Mouse (Mus musculus) lung, embryonic 15.5 days (tissue): ENCODE measurements around the gene Fbxl7. TPM values are rescaled to one million over a fixed set of nuclear protein-coding genes. Genes with fewer than 3 reads are reported as not detected.

Experiments
- ATAC-seq: fragments of 200-750 bp; cut with Nextera tagmentation; 2 replicates; pipeline ENCODE4 v1.8.0; 2017; ENCODE audit warnings: moderate number of reproducible peaks, borderline replicate concordance; ENCODE audit not compliant: low FRiP score, low TSS enrichment; ENCODE audit errors: extremely low read depth
- H3K27ac ChIP-seq: fragments of 300-500 bp; sonication (generic); 2 replicates; pipeline ENCODE4 v1.5.1; 2015; ENCODE audit warnings: moderate library complexity, mild to moderate bottlenecking, inconsistent platforms
- H3K27me3 ChIP-seq: fragments of 300-500 bp; sonication (generic); 2 replicates; pipeline ENCODE4 v1.6.1; 2015; ENCODE audit warnings: inconsistent platforms
- H3K36me3 ChIP-seq: fragments of 300-500 bp; sonication (generic); 2 replicates; pipeline ENCODE4 v1.6.1; 2015; ENCODE audit warnings: inconsistent platforms
- H3K4me1 ChIP-seq: fragments of 300-500 bp; sonication (generic); 2 replicates; pipeline ENCODE4 v1.6.1; 2015; ENCODE audit warnings: inconsistent platforms
- H3K4me2 ChIP-seq: fragments of 300-500 bp; sonication (generic); 2 replicates; pipeline ENCODE4 v1.6.1; 2015; ENCODE audit warnings: inconsistent platforms, mild to moderate bottlenecking, moderate library complexity
- H3K4me3 ChIP-seq: fragments of 300-500 bp; sonication (generic); 2 replicates; pipeline ENCODE4 v1.5.1; 2015; ENCODE audit warnings: mild to moderate bottlenecking, inconsistent platforms
- H3K9ac ChIP-seq: fragments of 300-500 bp; sonication (generic); 2 replicates; pipeline ENCODE4 v1.6.1; 2015; ENCODE audit warnings: inconsistent platforms
- H3K9me3 ChIP-seq: fragments of 300-500 bp; sonication (generic); 2 replicates; pipeline ENCODE4 v1.6.1; 2016; ENCODE audit warnings: inconsistent platforms
- WGBS: fragments of 180-500 bp; shearing (Covaris S2); methylation state at CpG from one replicate; pipeline ENCODE4 v1.1.7; 2015; 5-methylcytosine and 5-hydroxymethylcytosine counted together
- polyA plus RNA-seq: library from polyadenylated mRNA; unstranded; fragments of >200 nt; fragmentation: Nextera tagmentation; extraction: Ambion mirVana; gene quantifications from 2 replicates; pipeline ENCODE4 v1.2.1, GENCODE M21; 2015

Fbxl7 gene
- polyA plus RNA-seq, 1 experiment from 2014 or later = 15.6 TPM

DNA sequence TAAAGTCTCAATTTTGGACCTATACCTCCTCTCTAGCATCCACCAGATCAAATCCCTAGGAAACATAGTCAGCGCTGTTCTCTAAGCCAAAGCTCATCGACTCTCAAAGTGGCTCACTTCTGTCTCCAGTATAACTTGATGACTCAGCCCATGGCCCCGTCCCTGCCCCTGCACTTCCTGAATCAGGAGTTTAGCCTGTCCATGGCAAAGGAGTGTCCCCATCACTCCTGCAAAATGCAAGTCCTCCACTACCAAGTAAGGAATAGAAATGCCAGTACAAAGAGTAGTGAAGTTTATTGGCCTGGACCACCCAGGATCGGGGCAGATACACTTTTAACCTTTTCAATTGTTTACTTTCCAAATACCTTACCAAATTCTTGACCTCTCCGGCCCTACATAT is 91.3 kb downstream of the Fbxl7 start:
- no peak overlapping the region for H3K27ac ChIP-seq
- 29% methylated on average over 5 of the region's 5 CpGs for WGBS
- H3K36me3 ChIP-seq = no peaks in the 10 kb centered on the region
- H3K4me3 ChIP-seq = no peak overlapping the region
- H3K4me1 ChIP-seq = peaks cover 9% of the 10 kb centered on the region; the same call in 1 of the 2 replicates
- H3K9me3 ChIP-seq = no peaks in the 10 kb centered on the region
- no peak for ATAC-seq
- no peak overlapping the region for H3K9ac ChIP-seq
- H3K4me2 ChIP-seq = no peak overlapping the region
- no peaks in the 10 kb centered on the region for H3K27me3 ChIP-seq

DNA sequence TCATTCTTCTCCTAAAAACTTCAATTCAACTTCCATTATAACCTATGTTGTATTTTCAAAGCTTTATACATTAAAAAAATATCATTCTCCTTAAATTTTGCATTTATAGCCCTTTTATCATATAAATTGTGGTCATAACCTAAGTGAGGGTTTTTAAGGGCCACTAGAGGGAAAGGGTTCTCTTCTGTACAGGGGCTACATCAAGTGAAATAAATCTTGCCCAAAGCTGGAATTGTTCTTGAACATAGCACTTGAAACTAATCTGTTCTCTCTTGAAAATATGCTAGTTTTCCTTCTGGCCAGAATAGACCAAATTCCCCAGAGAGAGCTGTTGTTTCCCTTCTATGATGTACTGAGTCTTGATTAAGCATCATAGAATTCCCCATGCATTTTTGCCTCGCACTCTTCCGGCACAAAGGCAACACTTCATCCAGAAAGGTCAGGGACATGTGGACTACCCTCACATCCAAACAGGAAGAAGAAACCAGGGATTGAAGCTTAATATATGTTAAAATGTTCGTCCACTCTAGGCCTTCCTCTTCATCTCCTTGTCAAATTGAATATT is 95.8 kb downstream of the Fbxl7 start:
- H3K4me2 ChIP-seq = no peak overlapping the region
- no peak overlapping the region for H3K4me3 ChIP-seq
- no peaks in the 10 kb centered on the region for H3K36me3 ChIP-seq
- no peaks in the 10 kb centered on the region for H3K9me3 ChIP-seq
- ATAC-seq = no peak
- peaks cover 9% of the 10 kb centered on the region; the same call in 1 of the 2 replicates for H3K4me1 ChIP-seq
- no peak overlapping the region for H3K27ac ChIP-seq
- no peaks in the 10 kb centered on the region for H3K27me3 ChIP-seq
- H3K9ac ChIP-seq = no peak overlapping the region
- 59% methylated on average over 3 of the region's 3 CpGs for WGBS

DNA sequence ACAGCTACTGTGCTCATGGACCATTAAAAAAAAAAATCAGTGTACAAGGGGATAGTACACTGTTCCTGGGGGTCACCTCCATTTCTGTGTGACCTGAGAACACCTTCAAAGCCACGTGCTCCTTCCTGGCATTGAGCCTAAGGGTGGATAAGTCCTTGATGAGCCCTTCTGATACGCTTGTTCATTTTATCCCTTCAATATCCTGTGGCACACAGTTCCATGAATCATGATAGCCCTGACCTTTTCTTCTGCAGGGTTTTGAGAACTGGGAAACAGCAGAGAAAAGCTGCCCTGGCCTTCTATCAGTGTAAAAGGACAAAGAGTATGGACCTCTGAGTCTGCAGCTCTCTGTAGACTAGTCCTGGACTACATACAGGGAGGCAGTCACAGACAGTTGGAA is 99.4 kb downstream of the Fbxl7 start:
- 57% methylated on average over 2 of the region's 2 CpGs for WGBS
- ATAC-seq = no peak
- no peaks in the 10 kb centered on the region for H3K27me3 ChIP-seq
- no peaks in the 10 kb centered on the region for H3K36me3 ChIP-seq
- no peak overlapping the region for H3K27ac ChIP-seq
- H3K9ac ChIP-seq = no peak overlapping the region
- H3K4me2 ChIP-seq = no peak overlapping the region
- no peaks in the 10 kb centered on the region for H3K9me3 ChIP-seq
- no peaks in the 10 kb centered on the region for H3K4me1 ChIP-seq
- no peak overlapping the region for H3K4me3 ChIP-seq

DNA sequence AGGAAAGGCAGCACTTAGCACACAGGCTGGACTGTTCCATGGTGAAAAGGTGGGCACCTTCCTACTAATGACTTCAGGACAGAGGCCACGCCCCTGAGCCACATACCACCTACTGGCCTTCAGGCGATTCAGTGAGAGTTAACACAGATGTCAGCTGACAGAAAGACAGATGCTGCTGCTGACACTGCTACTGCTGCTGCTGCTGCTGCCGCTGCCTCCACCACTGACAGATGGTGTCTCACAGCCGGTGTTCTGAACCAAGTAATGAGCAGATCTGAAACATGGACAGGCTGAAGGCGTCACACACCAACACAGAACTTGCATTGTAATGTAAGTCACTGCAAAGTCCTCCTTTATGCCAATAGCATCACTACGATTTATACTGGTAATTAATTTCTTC is 99.9 kb downstream of the Fbxl7 start:
- Histone ChIP-seq H3K27me3 (no peaks in the 10 kb centered on the region), H3K27ac (no peak overlapping the region), H3K4me2 (no peak overlapping the region), H3K4me3 (no peak overlapping the region), H3K4me1 (no peaks in the 10 kb centered on the region), H3K9me3 (no peaks in the 10 kb centered on the region), H3K36me3 (no peaks in the 10 kb centered on the region), H3K9ac (no peak overlapping the region)
- no peak for ATAC-seq
- WGBS = 44% methylated on average over 6 of the region's 6 CpGs

DNA sequence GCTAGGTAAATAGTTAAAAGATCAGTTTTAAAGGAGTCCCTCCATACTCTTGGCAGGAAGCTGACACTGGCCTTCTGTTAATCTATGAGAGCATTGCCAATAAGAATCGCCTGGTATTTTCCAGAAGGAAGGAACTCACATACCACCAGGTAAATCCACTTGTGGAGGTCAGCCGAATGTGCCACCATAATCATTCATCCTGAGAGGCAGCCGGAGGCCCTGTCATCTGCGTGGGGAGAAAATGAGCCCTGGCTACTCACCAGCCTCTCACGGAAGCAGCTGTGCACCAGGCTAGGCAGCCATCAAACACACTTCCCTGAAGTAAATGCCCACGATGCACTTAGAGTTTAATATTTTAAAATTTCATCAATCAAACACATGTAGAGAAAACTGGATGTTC is 108.2 kb downstream of the Fbxl7 start:
- ATAC-seq = no peak
- no peaks in the 10 kb centered on the region for H3K27me3 ChIP-seq
- H3K9me3 ChIP-seq = no peaks in the 10 kb centered on the region
- H3K4me3 ChIP-seq = no peak overlapping the region
- H3K27ac ChIP-seq = no peak overlapping the region
- no peaks in the 10 kb centered on the region for H3K4me1 ChIP-seq
- WGBS = 49% methylated on average over 6 of the region's 6 CpGs
- no peak overlapping the region for H3K9ac ChIP-seq
- H3K4me2 ChIP-seq = no peak overlapping the region
- H3K36me3 ChIP-seq = no peaks in the 10 kb centered on the region

DNA sequence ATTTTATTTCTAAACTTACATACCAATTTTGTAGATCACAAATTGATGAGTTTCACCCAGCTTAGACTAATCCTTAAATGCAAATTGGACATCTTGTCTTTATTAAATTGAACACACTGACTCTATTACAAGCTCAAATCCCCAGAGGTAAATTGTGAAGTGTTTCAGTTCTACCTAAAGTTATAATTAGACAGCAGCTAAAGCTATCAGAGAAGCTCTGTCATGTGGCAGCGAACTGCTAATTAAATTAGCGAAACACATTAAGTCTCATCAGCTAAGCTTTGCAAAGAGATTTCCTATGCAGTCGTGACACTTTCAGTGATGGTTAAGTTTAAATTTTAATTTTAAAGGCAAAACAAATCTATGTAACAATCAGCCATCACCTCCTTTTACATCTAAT is 114.8 kb downstream of the Fbxl7 start:
- H3K4me3 ChIP-seq = no peak overlapping the region
- H3K9me3 ChIP-seq = no peaks in the 10 kb centered on the region
- no peaks in the 10 kb centered on the region for H3K27me3 ChIP-seq
- H3K4me2 ChIP-seq = no peak overlapping the region
- WGBS = 89% methylated on average over 3 of the region's 3 CpGs
- no peak for ATAC-seq
- H3K9ac ChIP-seq = no peak overlapping the region
- no peaks in the 10 kb centered on the region for H3K36me3 ChIP-seq
- H3K27ac ChIP-seq = no peak overlapping the region
- no peaks in the 10 kb centered on the region for H3K4me1 ChIP-seq

DNA sequence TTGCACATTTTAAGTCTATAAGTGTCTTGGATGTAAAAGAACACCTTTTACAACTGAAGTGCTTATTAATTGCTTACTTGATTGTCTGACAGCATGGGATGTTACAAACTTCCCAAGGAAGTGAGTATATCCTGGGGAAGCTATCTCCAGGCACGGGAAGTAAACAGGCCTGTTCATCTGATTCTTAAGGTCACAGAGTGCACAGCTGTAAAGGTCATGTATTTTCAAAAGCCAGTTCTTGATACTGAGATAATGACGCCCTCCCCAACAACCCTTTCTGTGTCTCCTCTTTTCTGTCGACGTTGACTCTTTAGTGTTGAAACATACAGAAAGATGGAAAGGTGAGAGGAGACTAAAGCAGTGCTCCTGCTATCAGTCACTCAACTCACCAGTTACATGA is 116.3 kb downstream of the Fbxl7 start:
- WGBS = 40% methylated on average over 4 of the region's 4 CpGs
- no peaks in the 10 kb centered on the region for H3K27me3 ChIP-seq
- no peak overlapping the region for H3K4me3 ChIP-seq

DNA sequence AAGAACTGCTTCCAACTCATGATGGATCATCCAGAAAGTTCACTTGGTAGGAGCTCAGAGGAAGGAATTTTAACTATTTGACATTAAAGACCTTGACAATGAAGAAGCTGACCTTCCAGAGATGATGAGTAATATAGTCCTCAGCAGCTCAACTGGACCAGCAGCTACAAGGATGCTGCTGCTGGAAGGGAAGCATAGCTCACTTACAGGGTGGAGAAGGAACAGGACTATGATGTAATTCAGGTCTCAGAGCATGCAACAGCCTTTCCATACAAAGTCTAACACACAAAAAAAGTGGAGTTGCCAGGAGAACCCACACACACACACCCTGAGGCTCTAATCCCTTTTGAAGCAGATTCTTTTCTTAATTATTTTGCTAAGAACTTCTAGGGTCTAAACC is 119.7 kb downstream of the Fbxl7 start:
- no peak for ATAC-seq
- Histone ChIP-seq H3K9ac (no peak overlapping the region), H3K4me2 (no peak overlapping the region), H3K36me3 (no peaks in the 10 kb centered on the region), H3K27ac (no peak overlapping the region), H3K27me3 (no peaks in the 10 kb centered on the region), H3K9me3 (no peaks in the 10 kb centered on the region), H3K4me3 (no peak overlapping the region), H3K4me1 (no peaks in the 10 kb centered on the region)

More for the DNA sequence above, 116.3 kb downstream of the Fbxl7 start:
- H3K9ac ChIP-seq = no peak overlapping the region
- no peak for ATAC-seq
- no peaks in the 10 kb centered on the region for H3K4me1 ChIP-seq
- no peak overlapping the region for H3K4me2 ChIP-seq
- no peaks in the 10 kb centered on the region for H3K9me3 ChIP-seq
- no peaks in the 10 kb centered on the region for H3K36me3 ChIP-seq
- H3K27ac ChIP-seq = no peak overlapping the region

DNA sequence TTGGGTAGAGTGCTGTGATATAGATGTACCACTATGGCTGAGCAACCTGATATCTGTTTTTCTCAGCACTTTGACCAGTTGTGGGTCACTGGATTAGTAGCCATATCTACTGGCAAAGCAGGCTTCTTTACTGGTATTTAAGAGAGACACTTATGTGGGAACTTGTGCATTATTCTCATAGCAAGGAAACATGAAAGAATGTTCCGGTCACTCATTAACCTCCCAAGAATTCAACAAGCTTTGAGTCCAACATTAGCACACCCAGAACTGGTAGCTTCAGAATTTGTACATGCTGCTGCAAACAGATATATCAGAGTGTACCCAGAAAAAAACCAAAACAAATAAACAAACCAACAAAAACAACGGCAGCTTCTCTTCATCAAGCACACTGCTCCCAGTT is 120.5 kb downstream of the Fbxl7 start:
- no peaks in the 10 kb centered on the region for H3K4me1 ChIP-seq
- no peak overlapping the region for H3K27ac ChIP-seq
- no peak overlapping the region for H3K4me3 ChIP-seq
- no peaks in the 10 kb centered on the region for H3K27me3 ChIP-seq
- no peak overlapping the region for H3K9ac ChIP-seq
- no peaks in the 10 kb centered on the region for H3K36me3 ChIP-seq
- H3K4me2 ChIP-seq = no peak overlapping the region
- no peaks in the 10 kb centered on the region for H3K9me3 ChIP-seq
- WGBS = 81% methylated on average over 2 of the region's 2 CpGs
- no peak for ATAC-seq

DNA sequence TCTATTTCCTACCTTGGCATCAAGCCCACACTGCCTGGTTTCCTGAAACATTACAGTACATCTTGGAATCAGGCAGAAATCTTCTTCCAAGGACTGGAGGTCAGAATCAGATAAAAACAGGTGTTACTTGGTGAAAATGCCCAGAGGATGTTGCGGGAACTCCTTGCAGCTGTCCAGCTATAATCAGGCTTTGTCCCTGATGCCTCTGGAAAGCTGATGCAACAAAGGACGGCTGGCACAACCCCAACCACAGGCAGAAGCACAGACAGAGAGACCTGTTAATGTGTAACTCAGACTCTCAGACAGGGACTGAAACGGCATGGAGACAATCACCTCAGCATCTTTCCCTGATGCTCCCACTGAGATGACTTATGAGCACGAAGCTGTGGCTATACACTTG is 133.7 kb downstream of the Fbxl7 start:
- Histone ChIP-seq H3K27ac (no peak overlapping the region), H3K36me3 (no peaks in the 10 kb centered on the region), H3K4me1 (no peaks in the 10 kb centered on the region), H3K4me3 (no peak overlapping the region), H3K9ac (no peak overlapping the region), H3K9me3 (no peaks in the 10 kb centered on the region), H3K4me2 (no peak overlapping the region), H3K27me3 (no peaks in the 10 kb centered on the region)
- WGBS = 59% methylated on average over 4 of the region's 4 CpGs
- no peak for ATAC-seq

DNA sequence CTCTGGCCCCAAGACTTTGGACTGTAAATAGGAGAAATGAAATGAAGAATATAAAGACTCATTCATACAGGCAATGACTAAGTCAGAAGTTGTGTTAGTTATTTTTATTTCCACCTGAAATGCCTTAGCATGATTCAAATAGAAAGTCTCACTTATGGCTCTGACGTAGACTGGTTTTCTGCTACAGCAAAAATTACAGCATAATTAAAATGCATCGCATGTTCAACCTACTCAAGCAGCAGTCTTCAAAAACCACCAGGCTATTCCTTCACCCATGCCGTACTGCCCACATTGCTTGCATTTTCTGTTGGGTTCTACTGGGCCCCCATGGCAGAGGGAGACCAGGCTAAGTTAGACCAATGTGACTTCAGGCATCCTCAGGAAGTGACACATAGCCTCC is 146.9 kb downstream of the Fbxl7 start:
- 95% methylated on average over 3 of the region's 3 CpGs for WGBS

DNA sequence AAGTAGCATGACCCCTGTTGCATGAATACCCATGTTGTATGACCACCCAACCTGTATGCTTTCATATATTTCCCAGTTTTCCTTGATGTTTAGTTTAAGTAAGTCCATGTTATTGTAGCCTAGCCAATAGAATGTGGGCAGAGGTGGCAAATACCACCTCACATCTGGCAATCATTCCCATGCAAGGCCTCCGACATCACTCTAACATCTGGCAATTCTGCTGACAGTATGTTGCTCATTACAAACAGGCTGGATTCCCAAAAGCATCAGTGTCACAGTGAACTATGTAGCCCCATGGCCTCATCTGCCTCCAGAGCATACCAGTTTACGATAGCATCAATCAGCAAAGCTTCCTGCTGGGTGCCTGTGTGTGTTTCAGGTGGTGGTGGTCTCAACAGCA is 163.0 kb downstream of the Fbxl7 start:
- no peaks in the 10 kb centered on the region for H3K36me3 ChIP-seq
- H3K4me3 ChIP-seq = no peak overlapping the region
- no peak for ATAC-seq
- H3K27me3 ChIP-seq = no peaks in the 10 kb centered on the region
- 52% methylated on average over 2 of the region's 2 CpGs for WGBS
- no peak overlapping the region for H3K9ac ChIP-seq
- no peak overlapping the region for H3K4me2 ChIP-seq
- no peaks in the 10 kb centered on the region for H3K9me3 ChIP-seq
- no peaks in the 10 kb centered on the region for H3K4me1 ChIP-seq
- H3K27ac ChIP-seq = no peak overlapping the region

More for the DNA sequence above, 146.9 kb downstream of the Fbxl7 start:
- no peak for ATAC-seq
- H3K4me2 ChIP-seq = no peak overlapping the region
- no peaks in the 10 kb centered on the region for H3K4me1 ChIP-seq
- no peaks in the 10 kb centered on the region for H3K36me3 ChIP-seq
- no peak overlapping the region for H3K9ac ChIP-seq
- H3K27ac ChIP-seq = no peak overlapping the region
- no peaks in the 10 kb centered on the region for H3K9me3 ChIP-seq
- H3K4me3 ChIP-seq = no peak overlapping the region
- H3K27me3 ChIP-seq = no peaks in the 10 kb centered on the region

DNA sequence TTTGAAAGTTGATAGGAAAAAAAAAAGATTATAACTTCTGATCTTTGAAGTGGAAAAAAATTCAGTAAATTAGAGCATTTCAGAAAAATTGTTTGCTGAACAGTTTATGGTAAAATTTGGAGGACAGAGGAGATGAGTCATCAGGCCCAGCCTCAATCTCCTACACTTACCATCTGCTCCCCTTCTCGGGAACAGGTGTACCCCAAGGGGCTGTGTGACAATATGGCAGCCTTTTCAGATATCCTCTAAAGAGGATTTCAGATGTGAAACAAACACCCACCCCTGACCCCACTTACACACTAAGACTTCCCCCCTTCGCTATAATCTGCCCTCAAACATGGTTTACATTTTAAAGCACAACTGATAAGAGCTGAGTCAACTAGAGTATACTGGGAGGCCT is 164.6 kb downstream of the Fbxl7 start:
- Histone ChIP-seq H3K4me1 (no peaks in the 10 kb centered on the region), H3K36me3 (no peaks in the 10 kb centered on the region), H3K9ac (no peak overlapping the region), H3K4me2 (no peak overlapping the region), H3K27me3 (no peaks in the 10 kb centered on the region), H3K9me3 (no peaks in the 10 kb centered on the region), H3K27ac (no peak overlapping the region), H3K4me3 (no peak overlapping the region)
- 42% methylated on average over 2 of the region's 2 CpGs for WGBS
- no peak for ATAC-seq
